Mouse (Mus musculus): Measurements from ENCODE around the gene Zkscan2.

Zkscan2 gene

DNA sequence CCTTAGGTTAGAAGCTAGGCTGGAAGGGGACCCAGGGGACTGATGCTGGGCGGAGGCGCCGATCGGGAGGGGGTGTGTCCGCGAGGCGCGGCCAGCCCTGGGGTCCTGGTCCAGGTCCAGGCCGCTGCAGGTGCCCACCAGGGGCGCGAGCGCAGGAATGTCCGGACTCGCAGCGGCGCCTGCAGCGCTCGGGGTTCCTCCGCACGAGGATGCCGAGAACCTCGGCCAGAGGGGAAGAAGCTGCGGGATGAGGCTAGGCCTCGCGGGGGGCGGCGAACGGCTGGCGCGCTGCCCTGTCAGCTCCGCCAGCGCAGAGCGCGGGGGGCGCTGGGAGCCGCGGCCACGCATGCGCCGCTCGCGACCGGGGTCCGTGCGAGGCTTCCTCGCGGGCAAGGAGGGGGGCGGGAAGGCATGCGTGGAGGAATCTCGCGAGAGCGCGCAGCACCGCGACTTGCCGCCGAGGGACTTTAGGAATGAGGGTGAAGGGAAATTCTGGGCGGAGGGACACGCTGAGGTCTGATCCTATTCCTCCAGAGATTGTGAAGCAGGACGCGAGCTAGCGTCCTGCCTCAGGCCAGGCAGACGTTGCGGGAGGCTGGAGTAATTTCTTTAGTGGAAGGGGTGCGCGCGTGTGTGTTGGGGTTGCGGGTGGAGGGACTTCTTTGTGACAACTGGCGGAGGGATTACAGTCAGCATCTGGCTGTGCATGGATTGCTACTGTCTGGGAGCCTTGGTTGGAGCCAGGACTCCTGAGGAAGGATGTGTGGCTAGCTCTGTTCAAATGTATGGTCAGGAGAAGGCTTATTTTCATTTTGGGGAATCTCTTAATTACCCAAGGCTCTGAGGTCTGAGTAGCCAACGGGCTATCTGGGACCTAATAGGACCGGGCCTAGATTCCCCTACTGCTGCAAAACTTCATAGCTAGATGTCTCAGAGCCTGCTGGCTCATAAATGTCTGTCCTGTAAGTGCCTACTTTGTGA lies at the start of gene Zkscan2:
Gene Zkscan2, minus strand, starts transcription at position 211 of the 981 bp plus-strand sequence.
- in situ Hi-C loops (cut with MseI, MboI) = no loop called here

DNA sequence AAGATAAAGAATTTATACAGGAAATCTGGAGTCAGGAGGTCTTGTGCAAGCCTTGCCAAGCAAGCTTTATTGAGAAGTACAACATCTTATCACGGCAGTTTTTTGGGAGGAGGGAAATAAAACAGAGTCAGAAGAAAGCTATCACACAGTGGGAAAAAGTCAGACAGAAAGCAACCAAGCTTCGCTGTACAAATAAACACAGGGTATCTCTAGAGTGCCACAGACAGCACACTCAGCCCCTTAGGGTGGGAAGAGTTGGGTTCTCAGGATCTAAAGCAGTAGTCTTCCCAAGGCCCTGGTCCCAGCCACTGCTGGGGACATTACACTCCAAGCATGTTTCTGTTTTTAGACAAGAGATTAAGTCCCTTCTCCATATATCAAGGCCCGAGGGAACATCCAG lies 28.9 kb upstream of the Zkscan2 start:
- in situ Hi-C loops (cut with MseI, MboI) = no loop called here

- in situ Hi-C loops (cut with MseI, MboI) = no loop called here
Measured at GRCm38 (mm10) chr7:123525761-123526160, 25.5 kb upstream of the Zkscan2 start.

DNA sequence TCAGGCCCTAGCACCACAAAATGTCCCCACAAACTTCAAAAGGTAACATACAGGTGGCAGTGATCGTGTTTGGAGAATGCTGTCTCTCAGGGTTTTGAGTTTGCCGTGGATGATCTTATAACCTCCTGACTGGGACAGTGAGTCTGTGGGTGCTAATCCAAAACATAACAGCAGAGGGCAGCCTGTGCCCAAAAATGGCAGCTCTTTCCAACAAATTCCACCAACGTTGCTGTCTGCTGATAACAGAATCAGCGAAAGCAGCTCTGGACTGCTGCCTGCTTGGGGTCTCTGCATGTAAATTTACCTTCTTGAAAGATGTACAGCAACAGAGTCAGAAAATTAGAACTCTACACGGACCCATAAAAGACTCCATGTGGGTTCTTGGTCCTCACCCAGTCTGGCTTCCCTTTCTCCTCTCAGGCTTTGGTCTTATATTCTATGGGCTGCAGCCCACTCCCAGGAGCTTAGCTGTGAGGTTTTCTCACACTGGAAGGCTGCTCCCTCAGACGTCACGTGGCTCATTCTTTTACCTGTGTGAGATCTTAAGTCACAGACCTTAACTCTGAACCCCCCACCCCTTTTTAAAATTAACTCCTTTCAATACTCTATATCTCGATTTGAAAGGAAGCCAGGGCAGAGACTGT lies 24.1 kb upstream of the Zkscan2 start:
- in situ Hi-C loops (cut with MseI, MboI) = no loop called here

- in situ Hi-C loops (cut with MseI, MboI) = no loop called here
Measured at GRCm38 (mm10) chr7:123507946-123508345, 7.7 kb upstream of the Zkscan2 start.

DNA sequence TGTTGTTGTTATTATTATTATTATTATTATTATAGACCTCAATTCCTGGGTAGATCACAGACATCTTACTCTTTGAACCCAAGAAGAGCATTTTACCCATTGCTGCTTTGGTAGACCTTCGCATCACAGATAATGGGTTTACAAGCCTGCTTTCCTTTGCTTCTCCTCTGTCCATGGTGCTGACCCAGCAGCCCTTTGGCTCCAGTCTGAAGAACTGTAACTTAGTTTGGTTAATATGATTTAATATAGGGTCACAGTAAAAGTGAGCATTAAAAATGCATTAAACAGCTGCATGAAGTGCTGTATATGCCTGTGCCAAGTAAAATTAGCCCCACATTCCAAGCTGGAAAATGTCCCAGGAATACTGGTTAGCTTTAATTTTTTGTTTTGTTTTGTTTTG lies 3.1 kb upstream of the Zkscan2 start:
- in situ Hi-C loops (cut with MseI, MboI) = no loop called here

GRCm38 (mm10) chr7:123499481-123500238 lies 589 bp downstream of the Zkscan2 start:
- in situ Hi-C loops (cut with MseI, MboI) = no loop called here

- in situ Hi-C loops (cut with MseI, MboI) = no loop called here
Measured at GRCm38 (mm10) chr7:123487703-123488102, 12.5 kb downstream of the Zkscan2 start.

GRCm38 (mm10) chr7:123467961-123468360 lies 32.3 kb downstream of the Zkscan2 start:
- in situ Hi-C loops (cut with MseI, MboI) = loop anchor here (5.0 to 25.0 kb wide), 4 partner anchors 66 to 431 kb away; no protein-coding TSS in a partner anchor

DNA sequence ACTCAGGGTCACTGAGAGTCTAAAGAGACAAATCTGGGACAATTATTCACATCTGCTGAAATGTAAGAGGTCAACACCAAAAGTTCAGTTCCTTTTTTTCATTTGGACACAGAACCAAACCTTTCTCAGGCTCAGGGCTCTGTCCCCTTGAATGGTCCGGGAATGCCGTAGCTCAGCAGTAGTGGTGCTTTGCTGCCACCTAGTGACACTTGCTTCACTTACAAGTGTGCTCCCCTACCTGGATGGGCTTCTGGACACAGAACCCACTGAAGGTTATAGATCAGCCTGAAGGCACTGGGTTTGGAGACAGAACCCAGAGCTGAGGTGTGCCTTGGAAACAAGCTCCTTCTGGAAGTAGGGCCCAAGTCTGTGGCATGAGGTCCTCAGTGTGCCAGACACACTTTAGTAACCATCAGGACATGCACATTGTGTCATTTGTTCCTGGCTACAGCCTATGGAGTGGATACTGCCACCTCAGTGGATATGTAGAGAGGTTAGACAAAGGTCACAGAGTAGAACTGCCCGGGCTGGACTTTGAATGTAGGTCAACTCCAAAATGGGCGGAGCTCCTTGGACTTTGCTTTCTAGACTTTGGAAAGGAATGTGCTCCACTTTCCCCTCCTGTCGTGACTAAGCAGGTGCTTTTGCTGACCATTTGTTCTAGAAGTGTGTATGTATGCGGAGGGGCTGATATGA lies 34.4 kb downstream of the Zkscan2 start:
- in situ Hi-C loops (cut with MseI, MboI) = loop anchor here (5.0 to 25.0 kb wide), 4 partner anchors 64 to 429 kb away; no protein-coding TSS in a partner anchor

DNA sequence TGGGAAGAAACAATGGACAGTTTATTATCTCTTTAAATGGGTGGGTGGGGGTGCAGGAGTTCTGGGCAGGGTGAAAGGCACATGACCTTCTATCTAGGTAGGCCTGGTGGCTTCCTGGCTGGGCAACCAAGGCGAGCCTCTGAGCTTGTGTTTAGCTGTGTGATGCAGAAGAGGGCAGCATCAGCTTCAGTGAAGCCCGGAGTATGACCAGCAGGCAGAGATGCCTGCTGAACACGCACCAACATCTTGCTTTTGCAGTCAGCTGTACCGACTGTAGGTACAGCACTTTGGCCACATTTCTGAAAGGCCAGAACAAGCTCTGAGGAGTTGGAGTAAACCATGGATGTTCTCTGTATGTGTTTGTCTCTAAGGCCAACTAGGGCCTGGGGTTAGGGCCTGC lies 36.7 kb downstream of the Zkscan2 start:
- in situ Hi-C loops (cut with MseI, MboI) = loop anchor here (25.0 kb wide), 1 partner anchor 426 kb away; no protein-coding TSS in a partner anchor

- in situ Hi-C loops (cut with MseI, MboI) = loop anchor here (25.0 kb wide), 1 partner anchor 425 kb away; no protein-coding TSS in a partner anchor
Measured at GRCm38 (mm10) chr7:123462070-123462501, 38.2 kb downstream of the Zkscan2 start, which contains the start of gene Aqp8. Aqp8 (plus strand) TSS chr7:123462291.

- in situ Hi-C loops (cut with MseI, MboI) = loop anchor here (25.0 kb wide), 1 partner anchor 424 kb away; no protein-coding TSS in a partner anchor
Measured at GRCm38 (mm10) chr7:123461316-123461715, 38.9 kb downstream of the Zkscan2 start.

DNA sequence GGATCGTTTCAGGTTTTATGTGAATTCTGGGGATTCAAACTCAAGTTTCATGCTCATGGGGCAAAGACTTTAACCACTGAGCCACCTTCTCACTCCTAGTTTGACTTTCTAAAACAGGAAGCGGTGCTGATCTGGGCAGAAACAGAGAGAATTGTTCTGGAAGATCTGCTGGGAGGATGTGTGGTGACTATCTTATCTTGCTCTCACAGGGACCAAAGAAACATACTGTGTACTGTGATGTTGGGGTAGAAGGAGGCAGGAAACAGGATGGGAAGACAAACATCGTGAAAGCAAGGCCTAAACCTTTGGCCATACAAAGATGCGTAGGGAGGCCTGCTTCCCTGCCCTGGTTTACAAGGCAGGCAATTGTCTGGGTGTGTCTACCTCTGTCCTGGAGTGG lies 41.0 kb downstream of the Zkscan2 start:
- in situ Hi-C loops (cut with MseI, MboI) = loop anchor here (25.0 kb wide), 1 partner anchor 422 kb away; no protein-coding TSS in a partner anchor

- in situ Hi-C loops (cut with MseI, MboI) = loop anchor here (25.0 kb wide), 1 partner anchor 421 kb away; no protein-coding TSS in a partner anchor
Measured at GRCm38 (mm10) chr7:123458309-123458708, 41.9 kb downstream of the Zkscan2 start.

DNA sequence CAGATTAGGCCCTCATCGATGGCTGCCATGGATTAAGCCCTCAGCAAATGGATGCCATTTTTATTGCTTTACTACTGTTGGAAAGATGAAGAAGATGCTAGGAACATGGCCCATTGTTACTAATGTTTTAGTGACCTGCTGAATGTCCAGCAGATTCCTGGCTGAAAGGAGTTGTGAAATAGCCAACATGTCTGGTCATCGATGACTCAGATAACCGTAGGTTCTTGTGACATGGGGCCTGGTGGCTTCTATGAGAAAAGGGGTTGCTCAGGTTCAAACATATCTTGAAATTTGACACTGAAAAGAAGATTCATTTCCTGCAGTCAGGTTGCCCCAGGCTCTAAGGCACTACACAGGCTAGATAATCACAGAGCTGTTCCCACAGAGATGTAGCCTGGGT lies 45.2 kb downstream of the Zkscan2 start:
- in situ Hi-C loops (cut with MseI, MboI) = loop anchor here (25.0 kb wide), 1 partner anchor 418 kb away; no protein-coding TSS in a partner anchor

DNA sequence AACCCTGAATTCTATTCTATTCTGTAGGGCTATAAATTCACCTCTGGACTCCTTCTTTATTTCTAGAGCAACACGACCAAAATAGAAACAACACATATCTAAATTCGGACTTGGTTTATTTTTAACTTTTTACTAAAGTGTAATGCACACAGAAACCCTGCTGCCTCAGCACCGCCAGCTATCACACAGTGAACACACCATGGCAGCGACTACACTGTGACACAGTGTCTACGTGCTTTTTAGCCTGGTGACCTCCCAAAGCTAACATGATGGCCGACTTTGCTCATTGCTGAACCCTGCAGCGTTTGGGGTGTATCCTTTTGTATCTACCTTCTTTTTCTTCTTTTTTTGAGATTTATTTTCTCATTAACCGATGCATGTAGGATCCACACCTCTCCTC lies 47.2 kb downstream of the Zkscan2 start:
- in situ Hi-C loops (cut with MseI, MboI) = loop anchor here (25.0 kb wide), 1 partner anchor 416 kb away; no protein-coding TSS in a partner anchor

GRCm38 (mm10) chr7:123452551-123452950 lies 47.7 kb downstream of the Zkscan2 start:
- in situ Hi-C loops (cut with MseI, MboI) = loop anchor here (25.0 kb wide), 1 partner anchor 415 kb away; no protein-coding TSS in a partner anchor

- in situ Hi-C loops (cut with MseI, MboI) = loop anchor here (25.0 kb wide), 1 partner anchor 413 kb away; no protein-coding TSS in a partner anchor
Measured at GRCm38 (mm10) chr7:123450515-123450914, 49.7 kb downstream of the Zkscan2 start.

- in situ Hi-C loops (cut with MseI, MboI) = loop anchor here (25.0 kb wide), 1 partner anchor 412 kb away; no protein-coding TSS in a partner anchor
Measured at GRCm38 (mm10) chr7:123449676-123450075, 50.6 kb downstream of the Zkscan2 start.

All from mouse trophoblast stem cell (cell line).